In the genomic region with DNA sequence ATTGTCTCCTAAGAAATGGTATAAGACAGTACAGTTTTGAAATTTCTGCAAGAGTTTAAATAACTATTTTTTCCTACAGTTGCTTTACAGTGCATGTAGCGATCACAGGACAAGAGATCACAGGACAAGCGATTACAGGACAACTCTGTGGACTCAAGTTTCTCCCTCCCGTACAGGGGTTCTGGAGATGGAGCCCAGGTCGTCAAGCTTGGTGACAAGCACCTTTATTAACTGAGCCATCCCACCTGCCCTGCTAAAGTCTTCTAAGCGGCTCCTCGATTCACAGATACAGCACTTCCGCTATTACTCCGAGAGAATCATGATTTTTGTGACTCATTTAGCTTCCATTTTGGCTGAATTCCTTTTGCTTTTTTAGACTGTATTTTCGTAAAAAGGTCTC, we compare ENCODE assay signal across 27 mouse cellular contexts.
"Had no signal": no experiment of that assay in that cellular context is flagged by ENCODE, and none has a peak within 500 bp of the region (broad histone marks: within the 10 kb centered on the region; RNA-seq: fewer than 3 reads in every experiment).

No protein-coding gene starts in this region.

- H3K27me3 ChIP-seq: embryonic facial prominence, embryonic 12.5 days; embryonic facial prominence, embryonic 13.5 days; embryonic facial prominence, embryonic 15.5 days; forebrain, embryonic 12.5 days; forebrain, embryonic 13.5 days; forebrain, embryonic 15.5 days had no signal

- ATAC-seq: forebrain, embryonic 13.5 days; forebrain, embryonic 14.5 days; forebrain, embryonic 15.5 days; forebrain, embryonic 16.5 days; forebrain, postnatal 0 days had no signal

- H3K27ac ChIP-seq: embryonic facial prominence, embryonic 10.5 days; embryonic facial prominence, embryonic 12.5 days; embryonic facial prominence, embryonic 13.5 days; embryonic facial prominence, embryonic 15.5 days; forebrain, embryonic 10.5 days; forebrain, embryonic 12.5 days; forebrain, embryonic 13.5 days; forebrain, embryonic 15.5 days; gastrocnemius, adult 2 months; heart, adult 2 months had no signal

- H3K4me2 ChIP-seq: embryonic facial prominence, embryonic 12.5 days; embryonic facial prominence, embryonic 13.5 days; embryonic facial prominence, embryonic 15.5 days; forebrain, embryonic 12.5 days; forebrain, embryonic 13.5 days; forebrain, embryonic 15.5 days had no signal

- H3K4me3 ChIP-seq: embryonic facial prominence, embryonic 10.5 days; embryonic facial prominence, embryonic 12.5 days; embryonic facial prominence, embryonic 13.5 days; embryonic facial prominence, embryonic 15.5 days; erythroblast, embryonic 14.5 days; forebrain, embryonic 10.5 days; forebrain, embryonic 12.5 days; forebrain, embryonic 13.5 days; forebrain, embryonic 15.5 days; gastrocnemius, adult 2 months; heart, adult 2 months had no signal

- H3K9ac ChIP-seq: embryonic facial prominence, embryonic 12.5 days; embryonic facial prominence, embryonic 13.5 days; embryonic facial prominence, embryonic 15.5 days; forebrain, embryonic 12.5 days; forebrain, embryonic 13.5 days; forebrain, embryonic 15.5 days; forebrain, postnatal 0 days had no signal

- DNase-seq: cerebellum, adult 8-10 months; cerebellum, adult 9-10 months; cerebellum, adult 9-11 months; cerebellum, postnatal 10 days; cerebellum, postnatal 14 days; cerebellum, postnatal 25 days; cerebellum, postnatal 36 days; embryo, embryonic 11 days; forebrain, postnatal 0 days; gastrocnemius, adult 2 months; gastrocnemius, postnatal 10 days; gastrocnemius, postnatal 14 days; gastrocnemius, postnatal 25 days; gastrocnemius, postnatal 36 days; heart, adult 18-20 months; heart, adult 2 months had no signal

- H3K9me3 ChIP-seq: embryonic facial prominence, embryonic 10.5 days; embryonic facial prominence, embryonic 12.5 days; embryonic facial prominence, embryonic 13.5 days; embryonic facial prominence, embryonic 15.5 days; forebrain, embryonic 10.5 days; forebrain, embryonic 12.5 days; forebrain, embryonic 13.5 days; forebrain, embryonic 15.5 days had no signal
